Mouse (Mus musculus) C2C12 (cell line): ENCODE measurements around the gene Cd9.

Source experiments
- CTCF ChIP-seq: IDR thresholded peaks from one replicate; pipeline ENCODE4 v1.5.1; 2011; ENCODE audit not compliant: control insufficient read depth, insufficient read depth, insufficient read length
- FOSL1 ChIP-seq: IDR thresholded peaks from one replicate; pipeline ENCODE4 v1.8.0; 2011; ENCODE audit warnings: mild to moderate bottlenecking, low read length; ENCODE audit not compliant: poor library complexity, insufficient read depth, severe bottlenecking
- MAX ChIP-seq: IDR thresholded peaks from one replicate; pipeline ENCODE4 v1.6.1; 2011; ENCODE audit warnings: mild to moderate bottlenecking, control low read depth
- MYOD1 ChIP-seq: IDR thresholded peaks from one replicate; pipeline ENCODE4 v1.6.1; 2011; ENCODE audit warnings: low read depth; ENCODE audit not compliant: control insufficient read depth, insufficient read length
- MYOG ChIP-seq: IDR thresholded peaks from one replicate; pipeline ENCODE4 v1.6.1; 2011; ENCODE audit not compliant: control insufficient read depth, insufficient read length; ENCODE audit errors: extremely low read depth
- USF1 ChIP-seq: IDR thresholded peaks from one replicate; pipeline ENCODE4 v1.6.1; 2011; ENCODE audit warnings: low read depth, mild to moderate bottlenecking, control low read depth, moderate library complexity

- TF ChIP-seq CTCF, result no peak
- no peak for TF ChIP-seq MAX
- no peak for TF ChIP-seq USF1
- no peak for TF ChIP-seq MYOD1
- TF ChIP-seq FOSL1, result no peak
- no peak for TF ChIP-seq MYOG
Measured at GRCm38 (mm10) chr6:125432522-125432921, 62.1 kb downstream of the Cd9 start.
